Mouse (Mus musculus) c-Kit-positive CD71-positive TER-119-negative erythroid progenitor cells, embryonic 14.5 days (primary cell): ENCODE measurements around the gene Tmem176b.
"Not testable (repeated sequence)": the region's sequence is repeated elsewhere in the genome, so short reads cannot be mapped to it uniquely, and the experiment has no call there.

Source experiments
- DNase-seq: peaks from one replicate; pipeline ENCODE4 v3.0.0-alpha.2; 2013; ENCODE audit warnings: low read depth

Gene Tmem176b

GRCm38 (mm10) chr6:48840973-48841625 lies at the start of gene Tmem176b:
TSS of gene Tmem176b (minus strand) at chr6:48841496.
- no peak for DNase-seq

GRCm38 (mm10) chr6:48876510-48877135 lies 35.3 kb upstream of the Tmem176b start:
- DNase-seq: no peak

- no peak for DNase-seq
These were observed 34.2 kb upstream of the Tmem176b start for GRCm38 (mm10) chr6:48875515-48875914.

- DNase-seq: no peak
These were observed 33.3 kb upstream of the Tmem176b start for GRCm38 (mm10) chr6:48874576-48874975.

- no peak for DNase-seq
These were observed 31.3 kb upstream of the Tmem176b start, which contains the start of gene Aoc1 for GRCm38 (mm10) chr6:48872596-48872995. TSS of gene Aoc1 (plus strand) at chr6:48872896.

- no peak for DNase-seq
These were observed 28.5 kb upstream of the Tmem176b start for GRCm38 (mm10) chr6:48869774-48870173.

GRCm38 (mm10) chr6:48867158-48867557 lies 25.9 kb upstream of the Tmem176b start:
- no peak for DNase-seq

GRCm38 (mm10) chr6:48866355-48866950 lies 25.2 kb upstream of the Tmem176b start:
- not testable (repeated sequence) for DNase-seq

- DNase-seq: no peak
These were observed 24.0 kb upstream of the Tmem176b start for GRCm38 (mm10) chr6:48865152-48865745.

- no peak for DNase-seq
These were observed 23.4 kb upstream of the Tmem176b start for GRCm38 (mm10) chr6:48864723-48865122.

- DNase-seq: no peak
These were observed 22.9 kb upstream of the Tmem176b start for GRCm38 (mm10) chr6:48864181-48864580.

- no peak for DNase-seq
These were observed 22.2 kb upstream of the Tmem176b start for GRCm38 (mm10) chr6:48863488-48863887.

- DNase-seq: no peak
These were observed 21.5 kb upstream of the Tmem176b start for GRCm38 (mm10) chr6:48862816-48863215.

GRCm38 (mm10) chr6:48861616-48862280 lies 20.5 kb upstream of the Tmem176b start:
- no peak for DNase-seq

GRCm38 (mm10) chr6:48860851-48861250 lies 19.6 kb upstream of the Tmem176b start:
- no peak for DNase-seq

GRCm38 (mm10) chr6:48860130-48860815 lies 19.0 kb upstream of the Tmem176b start:
- peak; percentile 25 for DNase-seq

GRCm38 (mm10) chr6:48857613-48858302 lies 16.5 kb upstream of the Tmem176b start:
- no peak for DNase-seq

GRCm38 (mm10) chr6:48854155-48854554 lies 12.9 kb upstream of the Tmem176b start:
- DNase-seq: no peak

GRCm38 (mm10) chr6:48851820-48852491 lies 10.7 kb upstream of the Tmem176b start:
- no peak for DNase-seq

- no peak for DNase-seq
These were observed 3.8 kb upstream of the Tmem176b start for GRCm38 (mm10) chr6:48845086-48845485.
